Mouse (Mus musculus) forebrain, embryonic 16.5 days (tissue): Measurements from ENCODE around the gene G6pdx. TPM values are rescaled to one million over a fixed set of nuclear protein-coding genes. Genes with fewer than 3 reads are reported as not detected.

ENCODE experiments used
- ATAC-seq: fragments of 200-750 bp; cut with Nextera tagmentation; 2 replicates; pipeline ENCODE4 v1.8.0; 2017; ENCODE audit warnings: mild to moderate bottlenecking, moderate library complexity
- H3K27ac ChIP-seq: fragments of 300-500 bp; sonication (generic); 2 replicates; pipeline ENCODE4 v1.5.1; 2014; ENCODE audit warnings: low read length, control low read depth
- H3K27me3 ChIP-seq: fragments of 300-500 bp; sonication (generic); replicated peaks from 2 replicates; pipeline ENCODE4 v1.6.1; 2014; ENCODE audit warnings: low read length; ENCODE audit not compliant: control insufficient read depth, insufficient read depth
- H3K36me3 ChIP-seq: fragments of 300-500 bp; sonication (generic); 2 replicates; pipeline ENCODE4 v1.6.1; 2014; ENCODE audit not compliant: control insufficient read depth, insufficient read depth
- H3K4me1 ChIP-seq: fragments of 300-500 bp; sonication (generic); replicated peaks from 2 replicates; pipeline ENCODE4 v1.6.1; 2014; ENCODE audit warnings: low read length; ENCODE audit not compliant: control insufficient read depth, insufficient read depth
- H3K4me2 ChIP-seq: fragments of 300-500 bp; sonication (generic); 2 replicates; pipeline ENCODE4 v1.6.1; 2014; ENCODE audit warnings: mild to moderate bottlenecking, low read length, control low read depth
- H3K4me3 ChIP-seq: fragments of 300-500 bp; sonication (generic); replicated peaks from 2 replicates; pipeline ENCODE4 v1.5.1; 2014; ENCODE audit warnings: mild to moderate bottlenecking, low read length, control low read depth
- H3K9ac ChIP-seq: fragments of 300-500 bp; sonication (generic); replicated peaks from 2 replicates; pipeline ENCODE4 v1.6.1; 2014; ENCODE audit warnings: low read depth, low read length, control low read depth
- H3K9me3 ChIP-seq: fragments of 300-500 bp; sonication (generic); 2 replicates; pipeline ENCODE4 v1.6.1; 2016; ENCODE audit warnings: low read length; ENCODE audit not compliant: control insufficient read depth
- WGBS: fragments of 180-500 bp; shearing (Covaris S2); extraction: QIAGEN DNeasy Blood & Tissue Kit; methylation state at CpG from one replicate; pipeline ENCODE4 v1.1.7; 2014; 5-methylcytosine and 5-hydroxymethylcytosine counted together
- polyA plus RNA-seq: library from polyadenylated mRNA; unstranded; fragments of >200 nt; fragmentation: Nextera tagmentation; extraction: Ambion mirVana; gene quantifications from 2 replicates; pipeline ENCODE4 v1.2.1, GENCODE M21; 2015

G6pdx gene
- polyA plus RNA-seq = 60.7 and 64.5 TPM in 2 replicates

GRCm38 (mm10) chrX:74428826-74429276 lies at the start of gene G6pdx:
Gene G6pdx, minus strand, starts transcription at chrX:74429194.
- Histone ChIP-seq H3K36me3 (no peaks in the 10 kb centered on the region), H3K4me2 (peak within 1 kb of the TSS; percentile 67), H3K27ac (peak within 1 kb of the TSS; percentile 84), H3K9ac (peak within 1 kb of the TSS; percentile 63), H3K4me3 (peak within 1 kb of the TSS; percentile 64), H3K27me3 (no peaks in the 10 kb centered on the region), H3K9me3 (no peaks in the 10 kb centered on the region), H3K4me1 (0 out of 2 replicates have a peak, but pooled peaks cover 8% of the 10 kb centered on the region)
- WGBS = 21% methylated on average over 25 of the region's 25 CpGs
- peak; percentile 82 for ATAC-seq

- peak; percentile 62 for ATAC-seq
- no peak overlapping the region for H3K9ac ChIP-seq
- peaks cover 2% of the 10 kb centered on the region; the same call in 1 of the 2 replicates for H3K36me3 ChIP-seq
- no peaks in the 10 kb centered on the region for H3K4me1 ChIP-seq
- H3K27ac ChIP-seq = no peak overlapping the region
- 9% methylated on average over 4 of the region's 4 CpGs for WGBS
- H3K27me3 ChIP-seq = no peaks in the 10 kb centered on the region
- no peak overlapping the region for H3K4me3 ChIP-seq
- H3K9me3 ChIP-seq = no peaks in the 10 kb centered on the region
- no peak overlapping the region for H3K4me2 ChIP-seq
These were observed 23.8 kb upstream of the G6pdx start for GRCm38 (mm10) chrX:74452773-74453172.

DNA sequence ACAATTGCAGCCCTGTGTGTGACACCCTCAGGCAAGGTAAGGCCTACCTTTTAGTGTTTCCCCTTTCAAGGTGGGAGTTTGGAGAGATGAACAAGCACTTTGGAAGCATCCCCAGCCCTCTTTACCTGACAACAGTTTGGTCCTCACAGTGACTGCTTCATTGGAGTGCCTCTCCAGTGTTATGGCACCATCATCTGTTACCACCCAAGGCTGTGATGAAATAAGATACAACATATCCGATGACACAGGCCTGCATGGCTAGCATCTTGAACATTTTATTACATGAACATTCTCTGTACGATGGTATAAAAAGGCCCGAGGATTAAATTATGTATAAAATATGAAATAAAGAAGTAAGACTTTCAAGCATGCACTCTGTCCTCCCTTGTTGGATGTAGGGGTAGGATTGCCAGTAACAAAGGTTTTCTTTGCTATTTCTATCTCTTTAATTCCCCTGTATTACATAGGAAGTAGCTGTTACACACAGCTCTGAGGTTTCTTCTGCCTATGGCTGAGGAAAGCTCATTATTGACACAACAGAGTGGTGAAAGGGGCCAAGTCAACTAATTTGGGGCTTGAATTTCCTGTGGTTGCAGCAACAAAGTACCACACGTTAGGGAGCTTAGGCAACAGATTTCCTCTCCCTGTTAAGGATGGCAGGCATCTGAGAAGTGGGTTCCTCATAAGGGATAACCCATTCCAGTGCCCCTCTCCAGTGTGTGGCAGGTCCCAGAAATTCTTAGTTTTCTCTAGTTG lies 22.3 kb upstream of the G6pdx start:
- ATAC-seq = no peak
- WGBS = 80% methylated on average over 4 of the region's 4 CpGs
- H3K4me3 ChIP-seq = no peak overlapping the region
- H3K4me2 ChIP-seq = no peak overlapping the region
- no peaks in the 10 kb centered on the region for H3K27me3 ChIP-seq
- H3K9me3 ChIP-seq = no peaks in the 10 kb centered on the region
- peaks cover 2% of the 10 kb centered on the region; the same call in 1 of the 2 replicates for H3K36me3 ChIP-seq
- H3K27ac ChIP-seq = no peak overlapping the region
- H3K4me1 ChIP-seq = no peaks in the 10 kb centered on the region
- no peak overlapping the region for H3K9ac ChIP-seq

DNA sequence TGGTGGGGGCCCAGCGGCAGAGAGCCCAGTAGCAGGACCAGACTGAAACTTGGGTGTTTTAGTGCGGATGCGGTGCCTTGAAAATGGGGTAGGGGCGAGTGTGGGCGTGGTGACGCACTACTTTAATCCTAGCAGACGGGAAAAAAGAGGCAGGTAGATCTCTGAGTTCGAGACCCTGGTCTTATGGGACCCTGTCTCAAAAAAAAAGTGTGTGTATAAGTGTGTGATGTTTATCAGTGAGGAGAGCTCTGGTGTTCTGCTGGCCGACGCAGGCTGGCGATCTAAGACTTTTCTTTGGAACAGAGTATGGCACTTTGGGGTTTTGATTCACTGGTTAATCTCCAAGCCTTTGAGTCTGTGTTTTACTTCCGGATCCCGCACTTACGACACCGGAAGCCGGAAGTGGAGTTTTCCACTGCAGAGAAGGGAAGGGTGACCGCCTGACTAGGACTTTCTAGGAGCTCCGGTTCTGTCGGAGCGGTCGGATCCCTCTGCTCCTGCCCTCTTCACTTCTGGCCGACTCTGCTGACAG lies 362 bp upstream of the G6pdx start:
- ATAC-seq = peak; percentile 77
- H3K36me3 ChIP-seq = no peaks in the 10 kb centered on the region; the same call in 1 of the 2 replicates
- WGBS = 24% methylated on average over 22 of the region's 22 CpGs
- H3K4me3 ChIP-seq = peak overlapping the region; percentile 64
- H3K9ac ChIP-seq = peak overlapping the region; percentile 63
- no peaks in the 10 kb centered on the region for H3K27me3 ChIP-seq
- H3K4me1 ChIP-seq = 0 out of 2 replicates have a peak, but pooled peaks cover 8% of the 10 kb centered on the region
- H3K9me3 ChIP-seq = no peaks in the 10 kb centered on the region
- H3K27ac ChIP-seq = peak overlapping the region; percentile 84
- H3K4me2 ChIP-seq = peak overlapping the region; percentile 67

DNA sequence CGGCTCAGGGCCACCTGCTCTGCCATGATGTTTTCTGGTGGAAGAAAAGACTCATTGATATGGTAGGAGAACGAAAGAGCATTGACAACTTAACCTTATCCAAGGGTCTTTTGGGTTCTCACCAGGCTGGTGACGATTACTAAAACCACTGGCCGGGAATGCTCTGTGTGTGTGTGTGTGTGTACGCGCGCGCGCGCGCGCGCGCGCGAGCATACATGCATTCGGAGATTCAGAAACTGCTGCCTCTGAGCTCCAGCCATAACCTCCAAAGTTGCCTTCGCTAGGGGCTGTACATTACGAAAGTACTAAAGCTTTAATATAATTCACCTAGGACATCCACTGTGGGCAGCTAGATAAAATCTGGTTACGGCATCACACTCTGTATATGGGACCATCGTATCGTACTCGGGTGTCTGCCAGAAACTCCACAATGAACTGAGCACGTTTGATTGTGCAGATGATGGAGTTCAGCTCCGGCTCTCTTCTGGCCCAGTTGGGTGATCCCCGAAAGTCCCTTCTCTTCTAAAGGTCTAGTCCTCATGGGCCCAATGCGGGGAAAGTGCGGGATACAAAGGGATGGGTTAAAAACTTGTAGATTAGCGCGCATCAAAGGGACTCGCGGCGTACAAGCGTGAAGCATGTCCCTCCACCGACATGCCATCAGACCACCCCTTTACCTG lies 708 bp downstream of the G6pdx start:
- H3K9ac ChIP-seq = peak overlapping the region; percentile 60

GRCm38 (mm10) chrX:74427116-74427515 lies 1.9 kb downstream of the G6pdx start:
- WGBS = 76% methylated on average over 3 of the region's 3 CpGs
- H3K27ac ChIP-seq = no peak overlapping the region
- no peaks in the 10 kb centered on the region for H3K36me3 ChIP-seq
- no peak overlapping the region for H3K4me3 ChIP-seq
- H3K9ac ChIP-seq = no peak overlapping the region
- no peaks in the 10 kb centered on the region for H3K27me3 ChIP-seq
- H3K4me1 ChIP-seq = 0 out of 2 replicates have a peak, but pooled peaks cover 8% of the 10 kb centered on the region
- H3K9me3 ChIP-seq = no peaks in the 10 kb centered on the region
- ATAC-seq = no peak
- no peak overlapping the region for H3K4me2 ChIP-seq

More for the DNA sequence above, 708 bp downstream of the G6pdx start:
- Histone ChIP-seq H3K27ac (peak overlapping the region; percentile 84; the same call in 1 of the 2 replicates), H3K4me2 (peak overlapping the region; percentile 58), H3K4me1 (0 out of 2 replicates have a peak, but pooled peaks cover 8% of the 10 kb centered on the region), H3K36me3 (no peaks in the 10 kb centered on the region), H3K4me3 (peak overlapping the region; percentile 64), H3K9me3 (no peaks in the 10 kb centered on the region), H3K27me3 (no peaks in the 10 kb centered on the region)
- WGBS = 21% methylated on average over 35 of the region's 35 CpGs
- ATAC-seq = peak; percentile 41

DNA sequence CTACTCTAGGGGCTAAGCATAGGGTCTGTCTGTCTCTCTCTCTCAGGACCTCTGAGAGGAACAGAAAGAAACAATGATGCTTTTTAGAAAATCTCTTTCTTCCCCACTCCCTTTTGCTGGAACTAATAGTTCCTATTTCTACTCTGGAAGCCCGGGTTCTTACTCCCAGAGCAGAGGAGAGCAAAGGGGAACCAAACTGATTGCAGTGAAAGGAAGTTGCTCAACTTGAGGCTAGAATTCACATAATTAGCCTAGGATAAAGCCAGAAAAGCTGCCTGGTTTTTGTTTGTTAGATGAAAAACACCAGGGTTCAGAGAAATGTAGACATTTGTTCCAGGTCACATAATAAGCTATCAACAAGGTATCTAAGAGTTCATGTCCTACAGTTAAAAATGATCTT lies 2.7 kb downstream of the G6pdx start:
- Histone ChIP-seq H3K36me3 (no peaks in the 10 kb centered on the region), H3K9ac (no peak overlapping the region), H3K4me2 (no peak overlapping the region), H3K4me3 (no peak overlapping the region), H3K27ac (no peak overlapping the region), H3K9me3 (no peaks in the 10 kb centered on the region), H3K27me3 (no peaks in the 10 kb centered on the region), H3K4me1 (0 out of 2 replicates have a peak, but pooled peaks cover 8% of the 10 kb centered on the region)
- no peak for ATAC-seq
- WGBS = 76% methylated on average over 1 of the region's 1 CpGs

DNA sequence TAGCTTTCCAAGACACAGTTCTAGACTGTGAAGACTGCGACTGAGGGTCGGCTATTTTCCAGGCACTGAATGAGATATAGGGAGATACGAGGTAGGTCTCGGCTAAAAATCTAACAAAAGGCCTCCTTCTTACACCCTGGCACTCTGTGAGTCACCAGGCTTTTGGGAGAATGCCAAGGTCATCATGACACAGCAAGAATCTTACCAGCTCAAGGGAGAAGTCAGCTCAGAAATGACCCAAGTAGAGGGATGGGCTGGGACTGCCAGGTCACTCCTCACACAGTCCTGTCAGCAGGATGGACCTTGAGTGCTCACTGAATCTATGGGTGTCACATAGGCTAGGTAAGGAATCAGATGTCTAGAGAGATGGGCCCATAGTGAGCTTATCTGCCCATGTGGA lies 3.8 kb downstream of the G6pdx start:
- H3K4me3 ChIP-seq = no peak overlapping the region
- H3K27ac ChIP-seq = no peak overlapping the region
- no peaks in the 10 kb centered on the region for H3K36me3 ChIP-seq
- no peak for ATAC-seq
- H3K4me2 ChIP-seq = no peak overlapping the region
- no peaks in the 10 kb centered on the region for H3K9me3 ChIP-seq
- 0 out of 2 replicates have a peak, but pooled peaks cover 6% of the 10 kb centered on the region for H3K4me1 ChIP-seq
- H3K9ac ChIP-seq = no peak overlapping the region
- H3K27me3 ChIP-seq = no peaks in the 10 kb centered on the region
- 89% methylated on average over 4 of the region's 4 CpGs for WGBS

- Histone ChIP-seq H3K9me3 (no peaks in the 10 kb centered on the region), H3K4me1 (0 out of 2 replicates have a peak, but pooled peaks cover 2% of the 10 kb centered on the region), H3K27ac (no peak overlapping the region), H3K27me3 (no peaks in the 10 kb centered on the region), H3K36me3 (no peaks in the 10 kb centered on the region), H3K9ac (no peak overlapping the region), H3K4me3 (no peak overlapping the region), H3K4me2 (no peak overlapping the region)
- no peak for ATAC-seq
These were observed 4.6 kb downstream of the G6pdx start for GRCm38 (mm10) chrX:74424443-74424842.
